Mouse (Mus musculus) hindbrain, embryonic 14.5 days (tissue): ENCODE measurements around the gene Adad2. TPM values are rescaled to one million over a fixed set of nuclear protein-coding genes. Genes with fewer than 3 reads are reported as not detected.

Source experiments
- ATAC-seq: fragments of 200-750 bp; cut with Nextera tagmentation; 2 replicates; pipeline ENCODE4 v1.8.0; 2017; ENCODE audit warnings: moderate number of reproducible peaks, mild to moderate bottlenecking, moderate TSS enrichment, moderate library complexity; ENCODE audit not compliant: low FRiP score
- DNase-seq: peaks from one replicate; pipeline ENCODE4 v3.0.0-alpha.2; 2015; ENCODE audit warnings: low spot score
- H3K27ac ChIP-seq: fragments of 300-500 bp; sonication (generic); 2 replicates; pipeline ENCODE4 v1.5.1; 2014; ENCODE audit warnings: mild to moderate bottlenecking, moderate library complexity
- H3K27me3 ChIP-seq: fragments of 300-500 bp; sonication (generic); 2 replicates; pipeline ENCODE4 v1.6.1; 2014; ENCODE audit warnings: mild to moderate bottlenecking, low read length, mixed read lengths; ENCODE audit not compliant: control insufficient read depth, insufficient read depth
- H3K36me3 ChIP-seq: fragments of 300-500 bp; sonication (generic); replicated peaks from 2 replicates; pipeline ENCODE4 v1.6.1; 2014; ENCODE audit not compliant: control insufficient read depth, insufficient read depth
- H3K4me1 ChIP-seq: fragments of 300-500 bp; sonication (generic); replicated peaks from 2 replicates; pipeline ENCODE4 v1.6.1; 2014; ENCODE audit warnings: antibody characterized with exemption, low read length, mixed read lengths; ENCODE audit not compliant: control insufficient read depth, insufficient read depth
- H3K4me2 ChIP-seq: fragments of 300-500 bp; sonication (generic); replicated peaks from 2 replicates; pipeline ENCODE4 v1.6.1; 2014; ENCODE audit warnings: mild to moderate bottlenecking, moderate library complexity
- H3K4me3 ChIP-seq: fragments of 300-500 bp; sonication (generic); replicated peaks from 2 replicates; pipeline ENCODE4 v1.5.1; 2014; ENCODE audit warnings: mild to moderate bottlenecking, low read length
- H3K9ac ChIP-seq: fragments of 300-500 bp; sonication (generic); 2 replicates; pipeline ENCODE4 v1.6.1; 2014
- H3K9me3 ChIP-seq: fragments of 300-500 bp; sonication (generic); 2 replicates; pipeline ENCODE4 v1.6.1; 2016; ENCODE audit warnings: low read length; ENCODE audit not compliant: control insufficient read depth
- WGBS: fragments of 180-500 bp; shearing (Covaris S2); extraction: QIAGEN DNeasy Blood & Tissue Kit; methylation state at CpG from one replicate; pipeline ENCODE4 v1.1.7; 2014; 5-methylcytosine and 5-hydroxymethylcytosine counted together
- polyA plus RNA-seq: library from polyadenylated mRNA; unstranded; fragments of >200 nt; fragmentation: Nextera tagmentation; extraction: Ambion mirVana; gene quantifications from 2 replicates; pipeline ENCODE4 v1.2.1, GENCODE M21; 2014

The Adad2 gene
- polyA plus RNA-seq, 1 experiment from 2014 or later, result not detected

DNA sequence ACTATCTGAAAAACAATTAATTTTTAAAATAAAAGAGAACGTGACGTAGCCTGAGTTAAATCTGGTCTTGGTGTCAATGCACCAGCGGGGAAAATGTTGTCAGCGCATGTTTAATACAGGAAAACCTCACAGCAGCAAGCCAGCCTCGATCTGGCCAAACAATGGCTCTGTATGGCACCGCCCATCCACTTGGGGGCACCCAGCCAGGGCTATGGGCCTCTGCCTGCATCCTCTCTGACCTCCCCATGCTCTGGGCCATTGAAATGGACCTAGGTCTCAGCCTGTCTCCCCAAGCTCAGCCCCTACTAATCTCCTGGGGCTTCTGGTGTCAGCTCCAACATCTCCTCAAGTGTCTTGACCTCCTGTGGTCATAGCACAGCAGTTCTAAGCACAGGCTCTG, 49.3 kb downstream of the Adad2 start:
- H3K9ac ChIP-seq, result no peak overlapping the region
- no peaks in the 10 kb centered on the region for H3K9me3 ChIP-seq
- H3K27ac ChIP-seq, result no peak overlapping the region
- WGBS, result 67% methylated on average over 6 of the region's 6 CpGs
- no peaks in the 10 kb centered on the region for H3K36me3 ChIP-seq
- H3K4me1 ChIP-seq, result peaks cover 9% of the 10 kb centered on the region; the same call in 1 of the 2 replicates
- ATAC-seq, result no peak
- no peak overlapping the region for H3K4me2 ChIP-seq
- no peak overlapping the region for H3K4me3 ChIP-seq
- no peak for DNase-seq
- H3K27me3 ChIP-seq, result no peaks in the 10 kb centered on the region

DNA sequence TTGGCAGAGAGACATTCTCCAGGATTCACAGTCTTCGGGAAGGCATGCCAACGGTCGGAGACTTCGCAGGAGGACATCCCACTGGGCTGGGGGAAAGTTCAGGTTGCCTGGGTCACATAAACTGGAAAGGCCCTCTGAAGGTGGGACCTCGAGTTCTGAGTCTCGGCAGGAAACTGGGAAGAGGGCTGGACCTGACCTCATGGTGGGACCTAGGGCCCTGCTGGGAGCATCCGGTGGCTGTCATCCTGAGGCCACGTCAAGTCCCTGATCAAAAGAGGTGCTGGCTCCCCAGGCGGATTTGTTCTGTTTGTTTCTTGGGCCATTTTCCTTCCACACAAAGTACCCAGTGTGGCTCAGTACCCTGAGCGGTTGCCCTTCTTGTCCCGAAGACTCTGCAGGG, 50.9 kb downstream of the Adad2 start:
- Histone ChIP-seq H3K4me3 (no peak overlapping the region), H3K27me3 (no peaks in the 10 kb centered on the region), H3K9ac (no peak overlapping the region), H3K4me2 (no peak overlapping the region), H3K27ac (no peak overlapping the region), H3K36me3 (no peaks in the 10 kb centered on the region), H3K4me1 (peaks cover 9% of the 10 kb centered on the region; the same call in 1 of the 2 replicates), H3K9me3 (no peaks in the 10 kb centered on the region)
- 55% methylated on average over 11 of the region's 11 CpGs for WGBS
- DNase-seq, result no peak
- no peak for ATAC-seq

DNA sequence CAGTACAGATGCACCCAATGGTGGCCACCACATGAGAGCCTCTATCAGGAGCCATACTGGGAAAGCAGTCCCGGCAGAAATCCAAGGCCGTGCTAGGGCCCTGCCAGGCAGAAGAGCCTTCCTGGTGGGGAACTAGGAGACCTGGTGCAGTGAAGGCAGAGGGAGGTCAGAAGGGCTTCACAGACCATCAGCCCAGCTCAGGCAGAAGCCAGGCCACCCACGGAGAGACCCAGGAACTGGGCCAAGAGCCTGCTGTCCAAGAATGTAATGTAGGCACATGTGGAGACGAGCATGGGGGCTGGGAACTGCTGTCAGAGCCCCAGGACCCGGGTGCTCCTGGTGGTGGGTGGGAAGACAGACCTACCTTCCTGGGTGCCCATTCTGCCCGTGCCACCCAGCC, 52.7 kb downstream of the Adad2 start:
- Histone ChIP-seq H3K36me3 (no peaks in the 10 kb centered on the region), H3K4me2 (no peak overlapping the region), H3K27me3 (no peaks in the 10 kb centered on the region), H3K4me3 (no peak overlapping the region), H3K4me1 (peaks cover 9% of the 10 kb centered on the region; the same call in 1 of the 2 replicates), H3K9me3 (no peaks in the 10 kb centered on the region), H3K9ac (no peak overlapping the region), H3K27ac (no peak overlapping the region)
- 77% methylated on average over 6 of the region's 6 CpGs for WGBS
- DNase-seq (no peak), ATAC-seq (no peak)

Other genes starting within 250 kb of the Adad2 start
- 17.8 and 20.2 TPM in 2 replicates for gene Mlycd, start 217.9 kb upstream of the Adad2 start, polyA plus RNA-seq
- gene Osgin1, start 178.6 kb upstream of the Adad2 start, polyA plus RNA-seq, result 0.35 and 0.40 TPM in 2 replicates
- gene Necab2, start 166.0 kb upstream of the Adad2 start, polyA plus RNA-seq, result 44.4 and 50.1 TPM in 2 replicates
- gene Slc38a8, start 111.0 kb upstream of the Adad2 start, polyA plus RNA-seq, result not detected in 2 replicates
- gene Mbtps1, start 54.0 kb upstream of the Adad2 start, polyA plus RNA-seq, result 50.9 and 51.1 TPM in 2 replicates
- gene Hsdl1, start 37.6 kb upstream of the Adad2 start, polyA plus RNA-seq, result 163 and 182 TPM in 2 replicates
- 0.51 and 0.53 TPM in 2 replicates for gene Dnaaf1, start 37.5 kb upstream of the Adad2 start, polyA plus RNA-seq
- gene Taf1c, start 7.5 kb upstream of the Adad2 start, polyA plus RNA-seq, result 13.3 and 14.0 TPM in 2 replicates
- gene Kcng4, start 22.9 kb downstream of the Adad2 start, polyA plus RNA-seq, result 0.09 and 0.16 TPM in 2 replicates
- gene Wfdc1, start 53.6 kb downstream of the Adad2 start, polyA plus RNA-seq, result 5.5 and 6.1 TPM in 2 replicates
- gene Atp2c2, start 87.3 kb downstream of the Adad2 start, polyA plus RNA-seq, result 0.13 and 0.22 TPM in 2 replicates
- gene Tldc1, start 165.7 kb downstream of the Adad2 start, polyA plus RNA-seq, result 6.5 and 7.4 TPM in 2 replicates
- 238 and 309 TPM in 2 replicates for gene Cotl1, start 227.8 kb downstream of the Adad2 start, polyA plus RNA-seq
- gene Klhl36, start 249.5 kb downstream of the Adad2 start, polyA plus RNA-seq, result 15.1 and 19.1 TPM in 2 replicates